Mouse (Mus musculus): Measurements from ENCODE around the gene Gas8. TPM values are rescaled to one million over a fixed set of nuclear protein-coding genes. Genes with fewer than 3 reads are reported as not detected.

Gene Gas8
- 3.3 and 3.6 TPM in 2 replicates for polyA plus RNA-seq (2012; rRNA removed)

DNA sequence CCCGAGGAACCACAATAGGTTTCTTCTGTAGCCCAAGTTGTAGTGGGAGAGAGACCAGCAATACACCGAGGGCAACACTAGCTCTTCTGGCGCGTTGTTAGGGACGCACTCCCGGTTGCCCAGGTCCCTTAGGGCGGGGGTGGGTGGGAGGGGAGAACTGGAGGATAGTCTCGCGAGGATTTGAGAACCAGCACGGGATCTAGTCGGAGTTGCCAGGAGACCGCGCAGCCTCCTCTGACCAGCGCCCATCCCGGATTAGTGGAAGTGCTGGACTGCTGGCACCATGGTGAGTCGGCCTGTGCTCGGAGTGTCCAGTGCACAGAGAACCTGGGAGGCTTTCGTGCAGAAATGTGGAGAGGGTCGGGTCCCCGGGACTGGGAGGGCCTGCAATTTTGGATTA, at the start of gene Gas8:
Gas8 (plus strand) TSS at position 168 of the 400 bp plus-strand sequence.

DNA sequence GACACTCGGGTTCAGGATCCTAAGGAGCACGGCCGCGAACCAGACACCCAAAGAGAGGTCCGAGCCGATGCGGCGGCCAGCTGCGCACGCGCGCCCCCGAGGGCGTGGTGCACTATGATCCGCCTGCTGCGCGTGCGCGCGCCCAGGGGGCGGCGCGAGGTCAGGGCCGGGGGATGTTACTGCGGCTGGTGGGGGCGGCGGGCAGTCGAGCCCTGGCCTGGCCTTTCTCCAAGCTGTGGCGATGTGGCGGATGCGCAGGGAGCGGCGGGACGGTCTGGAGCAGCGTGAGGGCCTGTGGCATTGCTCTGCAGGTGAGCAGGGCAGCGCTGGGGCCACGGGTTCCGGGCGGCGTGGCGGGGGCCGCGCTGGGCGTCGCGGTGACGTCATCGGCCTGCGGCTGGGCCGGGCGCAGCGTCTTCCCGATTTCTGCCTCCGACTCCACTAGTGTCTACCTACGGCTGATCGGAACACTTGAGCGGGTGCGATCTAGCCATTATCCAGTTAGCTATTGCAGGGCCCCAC, 40.8 kb upstream of the Gas8 start, which contains the start of gene Afg3l1:
Afg3l1 (plus strand) TSS at position 167 of the 522 bp plus-strand sequence.

DNA sequence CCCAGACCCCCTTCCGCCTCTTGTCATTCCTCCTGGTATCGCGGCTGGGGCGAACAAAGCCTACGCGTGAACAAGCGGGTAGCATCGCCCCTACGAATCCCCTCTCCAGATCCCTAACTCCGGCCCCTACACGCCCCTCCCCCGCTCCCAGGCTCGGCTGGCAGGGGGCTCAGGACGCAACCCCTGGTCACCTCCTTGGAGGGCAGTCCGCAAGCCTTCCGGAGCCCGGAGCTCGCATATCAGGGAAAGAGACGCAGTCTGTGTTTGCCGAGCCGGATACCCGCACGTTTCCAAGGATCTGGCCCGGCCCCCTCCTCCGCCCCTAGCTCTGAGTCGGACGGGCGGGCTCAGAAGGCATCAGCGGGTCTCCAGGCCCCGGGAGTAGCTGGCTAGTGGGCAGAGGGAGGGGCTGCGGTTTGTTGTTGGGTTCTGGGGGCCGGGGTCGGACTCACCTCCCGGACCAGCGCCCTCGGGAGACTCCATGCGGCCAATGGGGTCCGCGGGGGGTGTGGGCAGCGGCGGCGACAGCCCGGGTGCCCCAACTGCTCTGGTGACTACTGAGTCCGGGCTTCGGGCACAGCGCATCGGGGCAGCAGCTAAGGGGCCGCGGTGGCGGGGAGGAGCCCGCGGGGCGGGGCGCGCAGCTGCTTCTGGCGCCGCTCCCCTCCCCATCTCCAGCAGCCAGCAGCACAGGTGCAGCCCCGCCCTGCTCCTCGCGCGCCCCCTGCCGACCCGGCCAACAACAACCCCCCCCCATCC, 3.7 kb upstream of the Gas8 start, which contains the start of gene Dbndd1:
Dbndd1 (minus strand) TSS at position 683 of the 759 bp plus-strand sequence.

Other genes starting within 250 kb of the Gas8 start
- 11.6 and 12.2 TPM in 2 replicates for gene Fanca, start 200.3 kb upstream of the Gas8 start, polyA plus RNA-seq (2012; rRNA removed)
- 1.7 and 1.8 TPM in 2 replicates for gene Spire2, start 186.1 kb upstream of the Gas8 start, polyA plus RNA-seq (2012; rRNA removed)
- 59.3 and 59.6 TPM in 2 replicates for gene Tcf25, start 145.1 kb upstream of the Gas8 start, polyA plus RNA-seq (2012; rRNA removed)
- gene Mc1r, start 111.7 kb upstream of the Gas8 start, polyA plus RNA-seq (2012; rRNA removed) = 0.01 TPM in 1 of 2 replicates, not detected in the other
- gene Tubb3, start 107.4 kb upstream of the Gas8 start, polyA plus RNA-seq (2012; rRNA removed) = 0.24 and 0.32 TPM in 2 replicates
- gene Def8, start 95.3 kb upstream of the Gas8 start, polyA plus RNA-seq (2012; rRNA removed) = 9.1 and 9.3 TPM in 2 replicates
- 13.3 and 14.2 TPM in 2 replicates for gene Afg3l1, start 40.9 kb upstream of the Gas8 start, polyA plus RNA-seq (2012; rRNA removed)
- gene Dbndd1, start 3.4 kb upstream of the Gas8 start, polyA plus RNA-seq (2012; rRNA removed) = 0.02 and 0.06 TPM in 2 replicates
- gene Rhou, start 135.1 kb downstream of the Gas8 start, polyA plus RNA-seq (2012; rRNA removed) = 6.9 and 9.4 TPM in 2 replicates